Mouse (Mus musculus) testis, adult 2 months (tissue): ENCODE measurements at regions not wholly inside any gene's neighbourhood (a gene's known extent, or its start where the extent isn't known, plus 50 kb on each side); places are given as distances from the start of the nearest gene placed in this dataset.

Experiments used
- H3K27ac ChIP-seq: fragments of 200-500 bp; 2 replicates; pipeline ENCODE4 v1.5.1; 2012; ENCODE audit warnings: low read depth, low read length; ENCODE audit not compliant: control insufficient read depth, insufficient read depth
- H3K27me3 ChIP-seq: fragments of 200-500 bp; 2 replicates; pipeline ENCODE4 v1.6.1; 2012; ENCODE audit warnings: mild to moderate bottlenecking, low read length, moderate library complexity; ENCODE audit not compliant: control insufficient read depth, insufficient read depth
- H3K36me3 ChIP-seq: fragments of 200-500 bp; 2 replicates; pipeline ENCODE4 v1.6.1; 2012; ENCODE audit warnings: mild to moderate bottlenecking, low read length; ENCODE audit not compliant: control insufficient read depth, insufficient read depth
- H3K4me1 ChIP-seq: fragments of 200-500 bp; 2 replicates; pipeline ENCODE4 v1.6.1; 2012; ENCODE audit warnings: low read length; ENCODE audit not compliant: control insufficient read depth, insufficient read depth
- H3K4me3 ChIP-seq: fragments of 200-500 bp; 2 replicates; pipeline ENCODE4 v1.5.1; 2012; ENCODE audit warnings: low read depth, mild to moderate bottlenecking, low read length, moderate library complexity, mixed read lengths; ENCODE audit not compliant: control insufficient read depth
- CTCF ChIP-seq: fragments of 200-500 bp; IDR thresholded peaks from 2 replicates; pipeline ENCODE4 v1.5.1; 2012; ENCODE audit warnings: low read depth, mild to moderate bottlenecking, inconsistent platforms, low read length, moderate library complexity; ENCODE audit not compliant: control insufficient read depth, insufficient read depth, insufficient replicate concordance
- POLR2A ChIP-seq: fragments of 200-500 bp; IDR thresholded peaks from 2 replicates; pipeline ENCODE4 v1.6.1; 2012; ENCODE audit warnings: low read depth, mild to moderate bottlenecking, inconsistent platforms, low read length, moderate library complexity; ENCODE audit not compliant: control insufficient read depth

- Histone ChIP-seq H3K27ac (no peak overlapping the region), H3K4me1 (no peaks in the 10 kb centered on the region; the same call in 1 of the 2 replicates), H3K4me3 (no peak overlapping the region), H3K36me3 (no peaks in the 10 kb centered on the region), H3K27me3 (no peaks in the 10 kb centered on the region)
- TF ChIP-seq POLR2A: no peak
- TF ChIP-seq CTCF: no peak
These were observed 137.9 kb upstream of the Slc35f3 start for GRCm38 (mm10) chr8:126160356-126160975.

- Histone ChIP-seq H3K4me3 (no peak overlapping the region), H3K27ac (no peak overlapping the region), H3K4me1 (no peaks in the 10 kb centered on the region; the same call in 1 of the 2 replicates), H3K27me3 (no peaks in the 10 kb centered on the region), H3K36me3 (no peaks in the 10 kb centered on the region)
- TF ChIP-seq POLR2A: no peak
- no peak for TF ChIP-seq CTCF
These were observed 135.5 kb upstream of the Slc35f3 start for GRCm38 (mm10) chr8:126162748-126163371.

DNA sequence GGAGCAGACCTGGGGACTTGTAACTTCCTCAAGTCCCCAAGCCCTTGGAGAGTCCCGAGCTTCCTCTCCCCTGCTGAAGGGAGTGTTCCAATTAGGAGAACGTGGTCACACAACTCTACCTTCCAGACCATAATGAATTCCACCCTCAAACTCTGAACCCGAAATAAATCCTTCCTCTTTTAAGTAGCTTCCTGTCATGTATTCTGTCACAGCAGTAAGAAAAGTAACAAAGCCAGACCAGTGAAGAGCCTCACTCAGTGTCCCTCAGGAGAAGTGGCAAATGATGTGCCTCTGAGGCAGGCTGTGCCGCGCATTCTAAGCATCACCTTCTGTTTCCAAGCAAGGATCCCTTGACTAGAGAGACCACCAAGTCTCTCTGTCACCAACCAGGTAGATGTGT, 134.4 kb upstream of the Slc35f3 start:
- no peak for TF ChIP-seq CTCF
- TF ChIP-seq POLR2A: no peak
- Histone ChIP-seq H3K4me3 (no peak overlapping the region), H3K36me3 (no peaks in the 10 kb centered on the region), H3K4me1 (no peaks in the 10 kb centered on the region), H3K27me3 (no peaks in the 10 kb centered on the region), H3K27ac (no peak overlapping the region)

DNA sequence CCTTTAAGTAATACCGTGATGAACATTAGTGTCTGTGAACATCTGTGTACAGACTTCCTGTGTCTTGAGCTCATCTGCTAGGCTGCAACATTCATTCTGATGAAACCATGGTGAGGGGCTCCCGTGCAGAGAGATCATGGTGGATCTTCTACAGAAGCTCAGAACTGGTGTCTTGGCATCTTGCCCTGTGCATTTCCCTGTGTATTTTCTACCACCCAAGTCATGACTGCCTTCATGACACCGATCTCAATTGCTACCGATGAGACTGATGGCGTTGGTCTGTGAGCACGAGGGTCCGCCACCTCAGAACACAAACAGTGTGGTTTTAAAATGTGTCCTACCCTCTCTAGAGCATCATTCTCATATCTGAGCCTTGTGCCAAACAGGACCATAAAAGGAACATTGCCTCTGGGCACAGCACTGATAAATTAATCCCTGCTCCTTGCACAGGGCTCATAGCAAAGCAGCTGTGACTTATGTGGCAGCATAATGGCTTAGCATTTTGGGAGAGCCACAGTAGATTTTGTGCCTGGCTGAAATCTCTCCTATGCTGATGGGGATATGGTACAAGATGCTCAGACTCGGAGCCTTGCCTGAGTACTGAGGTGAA, 132.8 kb upstream of the Slc35f3 start:
- TF ChIP-seq CTCF: no peak
- TF ChIP-seq POLR2A: no peak
- no peaks in the 10 kb centered on the region for H3K27me3 ChIP-seq
- no peaks in the 10 kb centered on the region for H3K36me3 ChIP-seq

DNA sequence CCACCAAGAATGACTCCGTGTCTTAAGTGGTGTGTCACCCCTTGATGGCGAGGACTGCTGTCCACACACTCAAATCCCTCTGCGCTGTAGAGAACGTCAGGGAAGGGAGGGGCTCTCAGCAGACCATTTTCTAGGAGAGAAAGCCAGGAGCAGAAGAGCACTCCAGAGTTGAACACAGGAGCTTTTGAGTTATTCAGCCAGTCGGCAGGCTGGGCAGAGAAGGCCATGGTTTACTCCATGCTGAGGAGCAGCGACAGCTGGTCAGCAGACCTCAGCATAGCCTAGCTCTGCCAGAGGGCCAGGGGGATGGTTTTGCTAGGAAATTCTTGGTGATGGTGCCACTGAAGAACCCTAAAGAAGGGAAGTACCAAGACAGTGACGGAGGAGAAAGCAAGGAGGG, 132.0 kb upstream of the Slc35f3 start:
- H3K36me3 ChIP-seq: no peaks in the 10 kb centered on the region
- H3K4me3 ChIP-seq: no peak overlapping the region
- H3K27me3 ChIP-seq: no peaks in the 10 kb centered on the region
- no peak for TF ChIP-seq CTCF
- TF ChIP-seq POLR2A: no peak
- H3K4me1 ChIP-seq: no peaks in the 10 kb centered on the region
- H3K27ac ChIP-seq: no peak overlapping the region

More for the DNA sequence above, 132.8 kb upstream of the Slc35f3 start:
- no peaks in the 10 kb centered on the region for H3K4me1 ChIP-seq
- no peak overlapping the region for H3K27ac ChIP-seq
- no peak overlapping the region for H3K4me3 ChIP-seq

DNA sequence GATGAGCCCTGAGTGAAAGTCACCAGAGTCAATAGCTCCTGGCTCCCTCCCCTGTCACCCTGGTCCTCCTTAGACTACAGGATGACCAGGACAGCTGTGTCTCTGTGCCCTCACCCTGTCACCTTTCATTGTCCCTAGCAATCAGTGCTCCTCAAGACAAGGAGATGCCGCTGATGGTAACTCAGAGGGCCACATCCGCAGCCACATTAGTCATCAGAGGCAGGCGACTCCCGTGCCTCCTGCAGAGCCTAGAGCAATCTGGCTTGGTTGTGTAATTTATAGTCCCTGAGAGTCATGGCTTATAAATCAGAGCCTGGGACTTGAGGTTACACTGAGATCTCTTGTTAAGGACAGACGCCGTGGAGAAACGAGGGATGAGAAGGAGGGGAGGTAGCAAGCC, 123.9 kb upstream of the Slc35f3 start:
- no peaks in the 10 kb centered on the region for H3K36me3 ChIP-seq
- H3K27ac ChIP-seq: no peak overlapping the region
- H3K4me3 ChIP-seq: no peak overlapping the region
- TF ChIP-seq POLR2A (no peak), CTCF (no peak)
- no peaks in the 10 kb centered on the region for H3K27me3 ChIP-seq
- H3K4me1 ChIP-seq: no peaks in the 10 kb centered on the region

DNA sequence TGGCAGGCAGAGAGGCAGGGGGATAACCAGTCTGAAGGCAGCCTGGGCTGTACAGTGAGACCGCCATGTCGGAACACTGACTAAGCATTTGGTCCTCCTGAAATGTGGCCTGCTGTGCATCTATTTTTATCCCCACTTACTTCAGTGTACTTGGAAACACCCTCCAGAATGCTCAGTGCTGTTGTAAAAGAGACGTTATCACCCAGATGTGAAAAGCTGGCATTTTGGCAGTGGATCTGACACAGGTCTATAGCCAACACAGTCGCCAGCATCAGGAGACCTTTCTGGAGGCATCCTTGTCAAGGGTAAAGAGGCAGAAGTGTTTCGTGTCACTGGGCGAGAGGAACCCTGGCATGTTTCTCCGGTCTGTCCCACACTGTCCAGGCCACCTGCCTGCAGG, 122.1 kb upstream of the Slc35f3 start:
- no peaks in the 10 kb centered on the region for H3K27me3 ChIP-seq
- H3K4me1 ChIP-seq: no peaks in the 10 kb centered on the region
- TF ChIP-seq POLR2A: no peak
- no peak for TF ChIP-seq CTCF
- no peak overlapping the region for H3K4me3 ChIP-seq
- no peaks in the 10 kb centered on the region for H3K36me3 ChIP-seq
- no peak overlapping the region for H3K27ac ChIP-seq

- no peak overlapping the region for H3K27ac ChIP-seq
- no peaks in the 10 kb centered on the region for H3K36me3 ChIP-seq
- H3K4me1 ChIP-seq: no peaks in the 10 kb centered on the region
- H3K4me3 ChIP-seq: no peak overlapping the region
- TF ChIP-seq POLR2A (no peak), CTCF (no peak)
- H3K27me3 ChIP-seq: no peaks in the 10 kb centered on the region
These were observed 120.5 kb upstream of the Slc35f3 start for GRCm38 (mm10) chr8:126177855-126178254.
